Mouse (Mus musculus): ENCODE data around the gene Nphp1. TPM values are rescaled to one million over a fixed set of nuclear protein-coding genes. Genes with fewer than 3 reads are reported as not detected.

Gene Nphp1
- total RNA-seq, 2 experiments from 2014 or later, result 14.7 to 16.6 TPM

- DNase-seq, result no peak
- intact Hi-C loops (cut with DNase I), result no loop called here
Observed at GRCm38 (mm10) chr2:127705267-127705666, 83.4 kb downstream of the Nphp1 start.

Other genes starting within 250 kb of the Nphp1 start
- not detected for gene Prom2, start 247.4 kb downstream of the Nphp1 start, total RNA-seq (2021)
- gene Zfp661, start 201.8 kb downstream of the Nphp1 start, total RNA-seq (2021), result 1 to 10 TPM; 9.2 to 9.5 TPM
- 100 to 1,000 TPM; 106 TPM for gene Mrps5, start 201.7 kb downstream of the Nphp1 start, total RNA-seq (2021)
- 1 to 10 TPM; 1.3 to 1.5 TPM for gene Mal, start 132.2 kb downstream of the Nphp1 start, total RNA-seq (2021)
- under 1 TPM; 0.62 to 0.80 TPM for gene Mall, start 59.0 kb downstream of the Nphp1 start, total RNA-seq (2021)
- gene Mtln, start 3.6 kb upstream of the Nphp1 start, total RNA-seq (2021), result 10 to 100 TPM; 25.2 to 27.6 TPM
- 1 to 10 TPM; 3.9 to 5.5 TPM for gene Bub1, start 43.0 kb upstream of the Nphp1 start, total RNA-seq (2021)
- not detected for gene Acoxl, start 50.0 kb upstream of the Nphp1 start, total RNA-seq (2021)

All from left cerebral cortex, postnatal 4 days (tissue).